Mouse (Mus musculus) inflammation-experienced regulatory T-cells (primary cell): ENCODE measurements around the gene Vangl2. TPM values are rescaled to one million over a fixed set of nuclear protein-coding genes. Genes with fewer than 3 reads are reported as not detected.

Experiments
- polyA plus RNA-seq, 2 experiments: library from polyadenylated mRNA; unstranded; fragments of 100-300 nt; shearing (Covaris generic); gene quantifications; one replicate each; pipeline ENCODE4 v1.2.1; 2017

Gene Vangl2
- under 1 TPM; 0.72 to 0.95 TPM for polyA plus RNA-seq

DNA sequence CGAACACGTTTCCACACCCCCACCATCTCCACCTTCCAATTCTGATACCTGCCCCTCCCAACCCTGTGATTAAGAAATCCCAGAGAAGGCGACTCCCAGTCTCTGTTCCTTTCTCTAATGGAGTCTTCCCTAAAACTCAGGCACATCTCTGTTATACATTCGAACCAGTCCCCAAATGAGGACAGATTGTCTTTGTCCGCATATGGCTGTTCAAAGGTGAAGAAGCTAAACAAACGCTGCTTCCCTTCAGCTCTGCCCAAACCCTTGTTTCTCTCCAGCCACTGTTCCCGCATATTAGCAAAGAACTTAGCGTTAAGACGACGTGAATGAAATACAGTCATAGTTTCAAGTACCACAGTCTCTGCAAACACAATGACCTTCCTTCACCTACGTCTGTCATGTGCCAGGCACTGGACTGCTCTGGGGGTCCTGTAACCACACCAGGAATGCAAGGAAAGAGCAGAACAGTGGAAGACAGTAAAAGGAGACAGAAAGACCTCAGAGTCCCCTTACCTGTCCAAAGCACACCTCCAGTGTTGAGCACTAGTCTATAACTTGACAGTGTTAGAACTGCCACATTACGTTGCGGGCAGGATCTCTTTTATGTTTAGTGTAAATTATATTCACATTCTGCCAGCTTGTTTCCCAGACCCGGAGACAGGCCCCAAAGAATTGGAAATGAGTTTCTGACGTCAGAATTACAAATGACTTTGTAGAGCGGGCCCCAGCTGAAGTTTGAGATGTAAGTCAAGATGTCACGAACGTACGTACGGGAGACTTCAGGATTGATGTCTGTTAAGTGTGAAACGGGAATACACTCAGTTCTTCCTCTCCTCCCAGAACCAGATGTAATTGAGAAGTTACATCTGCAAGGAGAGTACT is at the start of gene Vangl2:
Gene Vangl2, minus strand, starts transcription at position 51 of the 882 bp plus-strand sequence.

DNA sequence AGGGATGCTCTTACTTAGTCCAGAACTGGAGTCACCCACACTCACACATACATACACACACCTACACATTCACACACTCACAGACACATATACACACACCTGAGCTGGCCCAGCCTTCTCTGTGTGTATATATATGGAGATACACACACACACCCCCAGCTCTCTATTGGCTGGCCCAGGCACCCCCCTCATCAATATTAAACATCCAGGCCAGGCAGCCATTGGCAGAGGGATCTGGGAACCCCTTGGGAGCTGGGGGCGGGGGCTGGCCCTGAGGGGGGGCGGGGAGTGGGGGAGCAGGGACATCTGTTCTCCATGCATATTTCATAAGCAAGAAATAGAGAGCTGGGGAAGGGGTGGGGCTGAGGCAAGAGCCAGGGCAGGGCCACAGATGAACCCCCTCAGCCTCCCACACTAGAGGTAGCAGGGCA is 29.3 kb upstream of the Vangl2 start, which contains the start of gene Nhlh1:
Gene Nhlh1, minus strand, starts transcription at position 83 of the 431 bp plus-strand sequence.

Other genes with a start within 250 kb of the Vangl2 start
- gene Cd84, start 188.7 kb downstream of the Vangl2 start, polyA plus RNA-seq, result 100 to 1,000 TPM; 128 to 133 TPM
- gene Gm10521, start 132.8 kb downstream of the Vangl2 start, polyA plus RNA-seq, result under 1 TPM; 0.32 to 0.47 TPM
- 100 to 1,000 TPM; 436 to 467 TPM for gene Slamf6, start 110.9 kb downstream of the Vangl2 start, polyA plus RNA-seq
- under 1 TPM in 1 of 2 experiments, not detected in 1; 0.78 TPM for gene Nhlh1, start 29.1 kb upstream of the Vangl2 start, polyA plus RNA-seq
- 100 to 1,000 TPM; 198 to 237 TPM for gene Copa, start 54.1 kb upstream of the Vangl2 start, polyA plus RNA-seq
- gene Ncstn, start 54.4 kb upstream of the Vangl2 start, polyA plus RNA-seq, result 100 to 1,000 TPM; 131 to 141 TPM
- 10 to 100 TPM; 44.8 to 54.5 TPM for gene Pex19, start 98.3 kb upstream of the Vangl2 start, polyA plus RNA-seq
- gene Dcaf8, start 119.6 kb upstream of the Vangl2 start, polyA plus RNA-seq, result 100 to 1,000 TPM; 104 to 123 TPM
- gene Pea15a, start 178.4 kb upstream of the Vangl2 start, polyA plus RNA-seq, result 10 to 100 TPM; 55.8 to 83.7 TPM
- not detected for gene Casq1, start 191.4 kb upstream of the Vangl2 start, polyA plus RNA-seq
- gene Atp1a4, start 230.0 kb upstream of the Vangl2 start, polyA plus RNA-seq, result 1 to 10 TPM in 1 of 2 experiments, not detected in 1; 1.2 TPM
- 10 to 100 TPM; 30.5 to 47.2 TPM for gene Igsf8, start 233.2 kb upstream of the Vangl2 start, polyA plus RNA-seq